Mouse (Mus musculus): Measurements from ENCODE around the gene Usp48. TPM values are rescaled to one million over a fixed set of nuclear protein-coding genes. Genes with fewer than 3 reads are reported as not detected.

Usp48 gene
- 199 TPM for total RNA-seq (2023)

GRCm38 (mm10) chr4:137593601-137594495, at the start of gene Usp48:
Usp48 (plus strand) TSS chr4:137593755.

GRCm38 (mm10) chr4:137574469-137574868, 19.1 kb upstream of the Usp48 start, which contains the start of gene Ldlrad2:
Ldlrad2 (minus strand) TSS chr4:137574569.

GRCm38 (mm10) chr4:137664433-137664979, 71.0 kb downstream of the Usp48 start, which contains the start of gene Rap1gap:
Rap1gap (plus strand) TSS chr4:137664726.

Other genes starting within 250 kb of the Usp48 start
- gene Cdc42, start 236.0 kb upstream of the Usp48 start, total RNA-seq (2023) = 381 TPM
- gene Cela3a, start 184.0 kb upstream of the Usp48 start, total RNA-seq (2023) = not detected
- 0.64 TPM for gene Cela3b, start 163.2 kb upstream of the Usp48 start, total RNA-seq (2023)
- not detected for gene 1700013G24Rik, start 140.5 kb upstream of the Usp48 start, total RNA-seq (2023)
- 0.38 TPM for gene Hspg2, start 125.0 kb upstream of the Usp48 start, total RNA-seq (2023)
- not detected for gene Ldlrad2, start 19.2 kb upstream of the Usp48 start, total RNA-seq (2023)
- 2.0 TPM for gene Rap1gap, start 71.0 kb downstream of the Usp48 start, total RNA-seq (2023)
- 2.2 TPM for gene Alpl, start 202.6 kb downstream of the Usp48 start, total RNA-seq (2023)

Measured in CD4-positive naive resting alpha-beta T cell, adult 76 days (primary cell).